Mouse (Mus musculus) myocyte (in vitro differentiated cells): ENCODE results near the gene Tfpi2.

Experiments used
- CEBPB ChIP-seq: IDR thresholded peaks from 2 replicates; pipeline ENCODE4 v1.6.1; 2011; ENCODE audit warnings: mild to moderate bottlenecking, moderate library complexity; ENCODE audit not compliant: poor library complexity, insufficient read depth, severe bottlenecking
- MAX ChIP-seq: IDR thresholded peaks from one replicate; pipeline ENCODE4 v1.6.1; 2011; ENCODE audit warnings: low read depth, mild to moderate bottlenecking, control low read depth
- POLR2A ChIP-seq: IDR thresholded peaks from one replicate; pipeline ENCODE4 v1.6.1; 2011; ENCODE audit warnings: low read depth, mild to moderate bottlenecking, control low read depth, moderate library complexity; ENCODE audit not compliant: insufficient read length
- POLR2AphosphoS2 ChIP-seq: IDR thresholded peaks from one replicate; pipeline ENCODE4 v1.6.1; 2011; ENCODE audit warnings: low read depth, control low read depth; ENCODE audit not compliant: insufficient read length
- TCF12 ChIP-seq: IDR thresholded peaks from one replicate; pipeline ENCODE4 v1.6.1; 2011; ENCODE audit warnings: mild to moderate bottlenecking, control low read depth; ENCODE audit not compliant: poor library complexity, insufficient read depth, severe bottlenecking

DNA sequence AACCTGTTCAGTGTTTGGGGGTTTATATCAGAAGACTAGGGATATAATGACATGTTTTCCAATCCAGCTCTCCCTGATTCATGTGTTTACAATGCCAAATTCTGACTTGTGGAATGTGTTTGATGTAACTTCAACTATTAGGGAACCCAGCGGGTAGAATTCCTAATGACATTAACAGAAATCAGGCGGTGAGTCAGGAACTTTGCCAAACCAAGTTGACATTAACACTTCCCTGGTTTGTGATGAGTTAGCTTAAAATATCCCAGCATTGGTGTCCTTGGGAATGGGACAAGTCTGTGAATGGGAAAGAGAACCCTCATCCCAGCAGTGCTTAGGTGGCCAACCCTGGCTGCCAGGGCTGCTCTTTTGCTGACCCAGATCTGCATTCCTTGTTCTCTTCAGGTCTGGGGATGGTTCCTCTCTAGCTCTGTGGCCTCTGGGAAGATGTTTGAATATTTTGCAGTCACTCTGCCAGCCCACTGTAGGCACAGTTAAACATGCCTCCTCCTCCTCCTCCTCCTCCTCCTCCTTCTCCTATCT is 19.9 kb upstream of the Tfpi2 start:
- TF ChIP-seq MAX (no peak), POLR2A (no peak), CEBPB (no peak), TCF12 (no peak), POLR2AphosphoS2 (no peak)
